Mouse (Mus musculus) cortical plate, adult 2 months (tissue): Measurements from ENCODE around the gene Plagl2.

Experiments used
- CTCF ChIP-seq: fragments of 200-500 bp; IDR thresholded peaks from 2 replicates; pipeline ENCODE4 v1.5.1; 2011; ENCODE audit warnings: mild to moderate bottlenecking, control low read depth, low read length; ENCODE audit not compliant: insufficient read depth; ENCODE audit errors: extremely low read depth
- POLR2A ChIP-seq: fragments of 200-500 bp; IDR thresholded peaks from 2 replicates; pipeline ENCODE4 v1.6.1; 2011; ENCODE audit warnings: mild to moderate bottlenecking, low read length, control low read depth; ENCODE audit not compliant: insufficient read depth; ENCODE audit errors: extremely low read depth

- TF ChIP-seq POLR2A (no peak), CTCF (no peak)
Observed at GRCm38 (mm10) chr2:153276440-153276839, 35.2 kb upstream of the Plagl2 start.
